Mouse (Mus musculus) heart, adult 2 months (tissue): ENCODE data around the gene Ing3.

ENCODE experiments used
- CTCF ChIP-seq: fragments of 200-600 bp; IDR thresholded peaks from 2 replicates; pipeline ENCODE4 v1.8.1; 2022; ENCODE audit warnings: antibody characterized with exemption, mild to moderate bottlenecking, moderate library complexity
- EP300 ChIP-seq: fragments of 200-500 bp; IDR thresholded peaks from 2 replicates; pipeline ENCODE4 v1.6.1; 2011; ENCODE audit warnings: low read depth, low read length, control low read depth; ENCODE audit not compliant: insufficient read depth
- POLR2A ChIP-seq: fragments of 200-500 bp; IDR thresholded peaks from 2 replicates; pipeline ENCODE4 v1.6.1; 2011; ENCODE audit warnings: mild to moderate bottlenecking, low read depth, low read length, control low read depth; ENCODE audit not compliant: insufficient read depth

DNA sequence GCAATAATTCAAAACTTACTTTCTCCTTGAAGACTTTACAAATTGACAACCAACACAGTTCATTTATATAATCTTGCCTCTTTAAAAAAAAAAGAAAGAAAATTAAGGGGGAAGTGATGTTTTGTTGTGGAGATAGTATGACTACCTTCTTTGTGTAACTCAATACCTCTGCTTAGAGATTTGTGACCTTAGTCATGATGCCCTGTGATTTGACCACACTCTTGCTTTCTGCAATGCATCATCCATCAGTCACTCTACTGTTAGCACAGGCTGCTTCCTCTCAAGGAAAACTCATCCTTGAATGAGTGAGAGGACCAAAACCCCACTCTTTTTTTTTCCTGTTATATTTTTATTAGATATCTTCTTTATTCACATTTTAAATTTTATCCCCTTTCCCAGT lies 39.7 kb upstream of the Ing3 start:
- TF ChIP-seq POLR2A (no peak), CTCF (no peak), EP300 (no peak)
